Mouse (Mus musculus) spleen, adult 2 months (tissue): ENCODE data around the gene Creb3.
A peak's percentile ranks its signal among the peaks of the same experiment; 100 is the strongest.

ENCODE experiments used
- CTCF ChIP-seq: fragments of 200-500 bp; IDR thresholded peaks from 2 replicates; pipeline ENCODE4 v1.5.1; 2011; ENCODE audit warnings: mild to moderate bottlenecking, inconsistent platforms; ENCODE audit not compliant: insufficient read depth, insufficient read length, insufficient replicate concordance; ENCODE audit errors: extremely low read depth
- POLR2A ChIP-seq: fragments of 200-500 bp; IDR thresholded peaks from 2 replicates; pipeline ENCODE4 v1.6.1; 2011; ENCODE audit warnings: low read depth, low read length, inconsistent platforms

GRCm38 (mm10) chr4:43561997-43562768, at the start of gene Creb3, which contains the start of gene Tln1:
- TF ChIP-seq CTCF, result no peak
- peak; percentile 24 for TF ChIP-seq POLR2A
